Mouse (Mus musculus) liver, embryonic 13.5 days (tissue): ENCODE measurements around the gene Sfmbt1. TPM values are rescaled to one million over a fixed set of nuclear protein-coding genes. Genes with fewer than 3 reads are reported as not detected.

Experiments
- ATAC-seq: fragments of 200-750 bp; cut with Nextera tagmentation; 2 replicates; pipeline ENCODE4 v1.8.0; 2017; ENCODE audit warnings: low read depth, mild to moderate bottlenecking, moderate number of reproducible peaks, moderate library complexity
- DNase-seq: peaks from one replicate; pipeline ENCODE4 v3.0.0; 2022
- H3K27ac ChIP-seq: fragments of 300-500 bp; sonication (generic); 2 replicates; pipeline ENCODE4 v1.5.1; 2015; ENCODE audit warnings: moderate library complexity, mild to moderate bottlenecking, inconsistent platforms
- H3K27me3 ChIP-seq: fragments of 300-500 bp; sonication (generic); 2 replicates; pipeline ENCODE4 v1.6.1; 2015; ENCODE audit warnings: mild to moderate bottlenecking, inconsistent platforms
- H3K36me3 ChIP-seq: fragments of 300-500 bp; sonication (generic); 2 replicates; pipeline ENCODE4 v1.6.1; 2015; ENCODE audit warnings: mild to moderate bottlenecking, inconsistent platforms
- H3K4me1 ChIP-seq: fragments of 300-500 bp; sonication (generic); replicated peaks from 2 replicates; pipeline ENCODE4 v1.6.1; 2015; ENCODE audit warnings: inconsistent platforms
- H3K4me2 ChIP-seq: fragments of 300-500 bp; sonication (generic); 2 replicates; pipeline ENCODE4 v1.6.1; 2015; ENCODE audit warnings: inconsistent platforms, mild to moderate bottlenecking, moderate library complexity
- H3K4me3 ChIP-seq: fragments of 300-500 bp; sonication (generic); replicated peaks from 2 replicates; pipeline ENCODE4 v1.5.1; 2015; ENCODE audit warnings: mild to moderate bottlenecking, inconsistent platforms
- H3K9ac ChIP-seq: fragments of 300-500 bp; sonication (generic); 2 replicates; pipeline ENCODE4 v1.6.1; 2015; ENCODE audit warnings: mild to moderate bottlenecking, inconsistent platforms
- H3K9me3 ChIP-seq: fragments of 300-500 bp; sonication (generic); replicated peaks from 2 replicates; pipeline ENCODE4 v1.6.1; 2016; ENCODE audit warnings: inconsistent platforms
- WGBS: fragments of 180-500 bp; shearing (Covaris S2); methylation state at CpG from one replicate; pipeline ENCODE4 v1.1.7; 2015; ENCODE audit not compliant: insufficient replicate concordance; 5-methylcytosine and 5-hydroxymethylcytosine counted together
- polyA plus RNA-seq: library from polyadenylated mRNA; unstranded; fragments of >200 nt; fragmentation: Nextera tagmentation; extraction: Ambion mirVana; gene quantifications from 2 replicates; pipeline ENCODE4 v1.2.1, GENCODE M21; 2015

Gene Sfmbt1
- 13.3 and 15.2 TPM in 2 replicates for polyA plus RNA-seq

GRCm38 (mm10) chr14:30714799-30715617 lies at the start of gene Sfmbt1:
TSS of gene Sfmbt1 (plus strand) at chr14:30714849.
- peak within 1 kb of the TSS; percentile 98 for H3K4me2 ChIP-seq
- DNase-seq (peak; percentile 26), ATAC-seq (peak; percentile 51)
- peak within 1 kb of the TSS; percentile 83 for H3K27ac ChIP-seq
- peak within 1 kb of the TSS; percentile 93 for H3K9ac ChIP-seq
- peaks cover 11% of the 10 kb centered on the region for H3K27me3 ChIP-seq
- peaks cover 38% of the 10 kb centered on the region for H3K4me1 ChIP-seq
- no peaks in the 10 kb centered on the region for H3K36me3 ChIP-seq
- H3K9me3 ChIP-seq: no peaks in the 10 kb centered on the region
- 3% methylated on average over 86 of the region's 87 CpGs for WGBS
- H3K4me3 ChIP-seq: peak within 1 kb of the TSS; percentile 92

DNA sequence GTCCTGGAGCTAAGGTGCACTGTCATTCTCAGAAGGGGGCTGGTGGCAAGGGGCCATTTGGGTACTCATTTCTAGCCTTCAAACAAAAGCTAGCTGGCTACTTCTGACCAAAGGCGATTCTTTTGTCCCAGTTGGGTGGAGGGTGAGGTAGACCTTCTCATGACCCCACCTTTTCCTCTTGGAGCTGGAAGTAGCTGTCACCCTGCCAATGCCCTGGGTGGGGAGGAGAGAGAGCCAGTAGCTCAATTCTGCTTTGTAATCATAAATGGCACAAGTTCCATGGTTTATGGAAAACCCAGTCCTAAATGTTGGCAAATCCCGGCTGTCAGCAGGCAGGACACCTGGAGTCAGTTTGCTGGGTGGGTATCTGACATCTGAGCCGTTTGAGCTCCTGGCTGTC lies 48.6 kb upstream of the Sfmbt1 start:
- Histone ChIP-seq H3K36me3 (peaks cover 63% of the 10 kb centered on the region), H3K27ac (no peak overlapping the region), H3K9ac (no peak overlapping the region), H3K4me1 (0 out of 2 replicates have a peak, but pooled peaks cover 5% of the 10 kb centered on the region), H3K4me2 (no peak overlapping the region), H3K9me3 (no peaks in the 10 kb centered on the region), H3K27me3 (no peaks in the 10 kb centered on the region), H3K4me3 (no peak overlapping the region)
- no peak for ATAC-seq
- WGBS: 70% methylated on average over 3 of the region's 3 CpGs
- no peak for DNase-seq

- no peak overlapping the region for H3K4me3 ChIP-seq
- no peak overlapping the region for H3K9ac ChIP-seq
- H3K4me1 ChIP-seq: 0 out of 2 replicates have a peak, but pooled peaks cover 11% of the 10 kb centered on the region
- no peaks in the 10 kb centered on the region for H3K9me3 ChIP-seq
- H3K4me2 ChIP-seq: no peak overlapping the region
- 75% methylated on average over 4 of the region's 4 CpGs for WGBS
- no peaks in the 10 kb centered on the region for H3K27me3 ChIP-seq
- no peak overlapping the region for H3K27ac ChIP-seq
- ATAC-seq: no peak
- peaks cover 58% of the 10 kb centered on the region for H3K36me3 ChIP-seq
- no peak for DNase-seq
Measured at GRCm38 (mm10) chr14:30666604-30667003, 48.0 kb upstream of the Sfmbt1 start.

- Histone ChIP-seq H3K9ac (no peak overlapping the region), H3K4me3 (no peak overlapping the region), H3K4me2 (no peak overlapping the region), H3K27me3 (no peaks in the 10 kb centered on the region), H3K4me1 (peaks cover 21% of the 10 kb centered on the region), H3K27ac (no peak overlapping the region), H3K9me3 (no peaks in the 10 kb centered on the region), H3K36me3 (peaks cover 44% of the 10 kb centered on the region)
- no peak for ATAC-seq
- DNase-seq: no peak
- 74% methylated on average over 6 of the region's 6 CpGs for WGBS
Measured at GRCm38 (mm10) chr14:30670161-30670560, 44.5 kb upstream of the Sfmbt1 start.

DNA sequence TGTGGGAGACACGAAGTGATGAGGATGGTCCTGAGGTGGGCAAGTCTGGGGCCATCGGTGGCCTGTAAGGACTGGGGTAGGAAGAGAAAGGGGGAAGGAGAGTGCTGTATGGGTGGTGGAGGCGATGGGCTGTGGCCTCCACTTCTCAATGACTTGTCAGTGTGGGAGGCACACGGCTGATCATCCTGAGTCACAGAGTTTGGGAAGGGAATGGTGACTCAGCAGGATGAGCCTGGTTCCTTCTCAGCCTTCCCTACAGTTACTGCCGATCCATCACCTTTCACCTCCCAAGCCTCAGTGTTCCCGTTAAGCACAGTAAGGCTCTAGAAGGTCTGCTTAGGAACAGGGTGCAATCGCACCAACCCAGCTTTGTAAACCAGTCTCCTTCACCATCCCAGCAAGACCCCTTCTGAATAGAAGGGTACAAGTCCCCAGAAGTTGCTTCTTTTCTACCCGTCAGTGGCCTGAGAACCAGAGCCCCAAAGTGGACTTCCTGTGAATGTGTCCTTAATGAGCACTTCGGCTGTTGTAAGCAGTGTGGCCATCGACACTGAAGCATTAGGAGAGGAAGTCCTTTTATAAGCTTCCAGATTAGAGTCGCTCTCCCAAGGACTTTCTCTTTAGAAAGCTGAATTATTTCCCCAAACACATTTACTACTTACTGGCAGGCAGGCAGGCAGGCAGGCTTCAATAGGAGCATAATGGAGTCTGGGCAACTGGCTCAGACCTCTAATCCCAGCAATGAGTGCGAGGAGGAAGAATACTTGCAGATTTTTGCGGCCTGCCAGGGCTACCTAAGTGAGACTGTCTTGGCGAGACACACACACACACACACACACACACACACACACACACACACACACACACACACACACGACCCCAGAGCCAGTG lies 43.3 kb upstream of the Sfmbt1 start:
- 65% methylated on average over 15 of the region's 15 CpGs for WGBS
- ATAC-seq (0 out of 2 replicates have a peak, but pooled peaks have one; percentile 14), DNase-seq (no peak)
- H3K4me2 ChIP-seq: no peak overlapping the region
- H3K27me3 ChIP-seq: no peaks in the 10 kb centered on the region
- H3K27ac ChIP-seq: peak overlapping the region; percentile 47
- H3K4me3 ChIP-seq: no peak overlapping the region
- peaks cover 23% of the 10 kb centered on the region for H3K4me1 ChIP-seq
- H3K9ac ChIP-seq: no peak overlapping the region
- H3K9me3 ChIP-seq: no peaks in the 10 kb centered on the region
- peaks cover 41% of the 10 kb centered on the region for H3K36me3 ChIP-seq

GRCm38 (mm10) chr14:30671986-30672312 lies 42.7 kb upstream of the Sfmbt1 start:
- WGBS: 6% methylated on average over 3 of the region's 3 CpGs
- Histone ChIP-seq H3K36me3 (peaks cover 40% of the 10 kb centered on the region), H3K4me3 (no peak overlapping the region)

DNA sequence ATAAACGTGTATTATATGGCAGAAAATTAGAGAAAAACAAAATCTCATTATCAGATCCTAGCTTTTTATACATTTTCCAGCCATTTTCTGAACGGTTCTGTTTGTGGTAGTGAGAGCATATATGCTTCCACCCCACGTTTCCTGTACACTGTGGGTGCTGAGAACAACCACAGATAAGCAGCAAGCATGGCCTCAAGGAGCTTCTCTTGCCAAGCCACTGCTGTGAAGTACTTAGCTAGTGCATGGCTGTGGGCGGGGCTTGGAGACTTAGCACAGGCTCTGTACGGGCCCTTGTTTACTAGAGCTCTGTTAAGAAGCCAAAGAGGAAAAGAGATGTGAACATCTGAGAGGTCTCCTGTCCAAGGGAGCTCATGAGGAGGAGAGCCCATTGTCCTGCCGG lies 39.7 kb upstream of the Sfmbt1 start:
- Histone ChIP-seq H3K9me3 (no peaks in the 10 kb centered on the region), H3K27ac (no peak overlapping the region), H3K27me3 (no peaks in the 10 kb centered on the region), H3K9ac (no peak overlapping the region), H3K4me3 (no peak overlapping the region), H3K4me1 (peaks cover 23% of the 10 kb centered on the region), H3K36me3 (peaks cover 43% of the 10 kb centered on the region), H3K4me2 (no peak overlapping the region)
- 26% methylated on average over 6 of the region's 6 CpGs for WGBS
- ATAC-seq: peak; percentile 86
- DNase-seq: peak; percentile 39

More at GRCm38 (mm10) chr14:30671986-30672312, 42.7 kb upstream of the Sfmbt1 start:
- Histone ChIP-seq H3K27ac (no peak overlapping the region), H3K4me2 (no peak overlapping the region), H3K9ac (no peak overlapping the region), H3K9me3 (no peaks in the 10 kb centered on the region), H3K27me3 (no peaks in the 10 kb centered on the region), H3K4me1 (peaks cover 23% of the 10 kb centered on the region)
- peak; percentile 67 for DNase-seq
- peak; percentile 68 for ATAC-seq

DNA sequence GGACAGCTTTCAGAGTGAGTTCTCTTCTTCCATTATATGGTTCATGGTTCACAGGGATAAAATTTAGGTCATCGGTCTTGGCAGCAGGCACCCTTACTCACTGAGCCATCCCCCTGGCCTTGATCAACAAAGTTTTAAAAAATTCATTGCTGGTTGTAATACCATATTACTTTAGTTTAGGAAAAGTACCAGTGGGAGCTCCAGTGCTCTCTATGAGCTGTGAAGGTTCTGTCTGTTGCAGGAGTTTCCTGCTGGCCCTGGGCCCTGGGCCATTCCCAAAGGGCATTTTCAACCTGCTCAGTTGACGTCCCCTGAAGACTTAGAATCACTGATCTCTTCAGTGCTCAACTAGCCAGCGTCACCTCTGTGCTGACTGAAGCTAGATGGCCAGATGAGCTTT lies 32.5 kb upstream of the Sfmbt1 start:
- no peak for DNase-seq
- no peak overlapping the region for H3K4me3 ChIP-seq
- H3K4me1 ChIP-seq: no peaks in the 10 kb centered on the region
- H3K9ac ChIP-seq: no peak overlapping the region
- H3K27ac ChIP-seq: no peak overlapping the region
- ATAC-seq: no peak
- H3K9me3 ChIP-seq: no peaks in the 10 kb centered on the region
- 77% methylated on average over 3 of the region's 3 CpGs for WGBS
- no peak overlapping the region for H3K4me2 ChIP-seq
- no peaks in the 10 kb centered on the region for H3K27me3 ChIP-seq
- H3K36me3 ChIP-seq: peaks cover 52% of the 10 kb centered on the region

GRCm38 (mm10) chr14:30690685-30691084 lies 24.0 kb upstream of the Sfmbt1 start:
- H3K4me1 ChIP-seq: peaks cover 9% of the 10 kb centered on the region; the same call in 1 of the 2 replicates
- DNase-seq: no peak
- H3K9me3 ChIP-seq: no peaks in the 10 kb centered on the region
- H3K27ac ChIP-seq: peak overlapping the region; percentile 50
- H3K9ac ChIP-seq: no peak overlapping the region
- 0 out of 2 replicates have a peak, but pooled peaks cover 8% of the 10 kb centered on the region for H3K36me3 ChIP-seq
- 68% methylated on average over 3 of the region's 3 CpGs for WGBS
- H3K27me3 ChIP-seq: no peaks in the 10 kb centered on the region
- H3K4me2 ChIP-seq: no peak overlapping the region
- no peak overlapping the region for H3K4me3 ChIP-seq
- ATAC-seq: no peak

GRCm38 (mm10) chr14:30692439-30692838 lies 22.2 kb upstream of the Sfmbt1 start:
- Histone ChIP-seq H3K27ac (no peak overlapping the region), H3K9me3 (no peaks in the 10 kb centered on the region), H3K4me2 (no peak overlapping the region), H3K36me3 (0 out of 2 replicates have a peak, but pooled peaks cover 8% of the 10 kb centered on the region), H3K9ac (no peak overlapping the region), H3K4me1 (peaks cover 9% of the 10 kb centered on the region; the same call in 1 of the 2 replicates), H3K4me3 (no peak overlapping the region), H3K27me3 (no peaks in the 10 kb centered on the region)
- no peak for ATAC-seq
- no peak for DNase-seq
- 79% methylated on average over 6 of the region's 6 CpGs for WGBS

- WGBS: 55% methylated on average over 2 of the region's 2 CpGs
- no peaks in the 10 kb centered on the region for H3K9me3 ChIP-seq
- no peak overlapping the region for H3K27ac ChIP-seq
- no peaks in the 10 kb centered on the region for H3K27me3 ChIP-seq
- DNase-seq (no peak), ATAC-seq (no peak)
- H3K4me1 ChIP-seq: peaks cover 9% of the 10 kb centered on the region; the same call in 1 of the 2 replicates
- H3K36me3 ChIP-seq: 0 out of 2 replicates have a peak, but pooled peaks cover 6% of the 10 kb centered on the region
- no peak overlapping the region for H3K9ac ChIP-seq
- H3K4me2 ChIP-seq: no peak overlapping the region
- no peak overlapping the region for H3K4me3 ChIP-seq
Measured at GRCm38 (mm10) chr14:30694786-30695185, 19.9 kb upstream of the Sfmbt1 start.
